Mouse (Mus musculus) cerebellum, postnatal 36 days (tissue): ENCODE measurements at regions not wholly inside any gene's neighbourhood (a gene's known extent, or its start where the extent isn't known, plus 50 kb on each side); places are given as distances from the start of the nearest gene placed in this dataset.

Experiments
- DNase-seq, 2 experiments: peaks; one replicate each; pipeline ENCODE4 v3.0.0; 2021 to 2022; ENCODE audit warnings: mixed read lengths in 2 of 2

GRCm38 (mm10) chr8:74639276-74639675, 233.7 kb upstream of the Isx start:
- DNase-seq: no peak

- no peak for DNase-seq
These were observed 232.3 kb upstream of the Isx start for GRCm38 (mm10) chr8:74640636-74641035.

GRCm38 (mm10) chr8:74659950-74660349, 213.0 kb upstream of the Isx start:
- DNase-seq: peak; percentile 22 to 33

- DNase-seq: no peak
These were observed 184.6 kb upstream of the Isx start for GRCm38 (mm10) chr8:74688342-74688741.

- DNase-seq: no peak
These were observed 177.0 kb upstream of the Isx start for GRCm38 (mm10) chr8:74696001-74696400.

GRCm38 (mm10) chr8:74697317-74697716, 175.7 kb upstream of the Isx start:
- DNase-seq: no peak

GRCm38 (mm10) chr8:74712617-74713016, 160.4 kb upstream of the Isx start:
- no peak for DNase-seq

GRCm38 (mm10) chr8:74716030-74716429, 156.9 kb upstream of the Isx start:
- DNase-seq: no peak

- no peak for DNase-seq
These were observed 108.2 kb upstream of the Isx start for GRCm38 (mm10) chr8:74764728-74765127.

- no peak for DNase-seq
These were observed 97.4 kb upstream of the Isx start for GRCm38 (mm10) chr8:74775549-74775948.

GRCm38 (mm10) chr8:74781087-74781486, 91.9 kb upstream of the Isx start:
- no peak for DNase-seq

- DNase-seq: no peak
These were observed 64.3 kb upstream of the Isx start for GRCm38 (mm10) chr8:74808685-74809084.

GRCm38 (mm10) chr8:74810054-74810453, 62.9 kb upstream of the Isx start:
- no peak for DNase-seq

- no peak for DNase-seq
These were observed 54.5 kb upstream of the Isx start for GRCm38 (mm10) chr8:74818434-74818833.

- DNase-seq: no peak
These were observed 52.3 kb upstream of the Isx start for GRCm38 (mm10) chr8:74820716-74821115.

GRCm38 (mm10) chr8:74822288-74822687, 50.7 kb upstream of the Isx start:
- no peak for DNase-seq
